Mouse (Mus musculus): ENCODE measurements around the gene Ppp1r14c. TPM values are rescaled to one million over a fixed set of nuclear protein-coding genes. Genes with fewer than 3 reads are reported as not detected.
"Not testable (repeated sequence)": the region's sequence is repeated elsewhere in the genome, so short reads cannot be mapped to it uniquely, and the experiment has no call there.

Ppp1r14c gene
- polyA plus RNA-seq, 1 experiment from 2014 or later, result 77.3 TPM

- H3K36me3 ChIP-seq, result no peaks in the 10 kb centered on the region
- H3K9ac ChIP-seq, result no peak overlapping the region
- H3K27ac ChIP-seq (replicated peaks), result no peak overlapping the region
- peak; percentile 61; the same call in 1 of the 2 replicates for ATAC-seq (ENCODE audit: low FRiP score, low read depth)
- 64% methylated on average over 2 of the region's 2 CpGs for WGBS
- no peak overlapping the region for H3K4me3 ChIP-seq
- no peaks in the 10 kb centered on the region for H3K27me3 ChIP-seq
- H3K4me2 ChIP-seq, result no peak overlapping the region
- H3K9me3 ChIP-seq, result no peaks in the 10 kb centered on the region
- peaks cover 3% of the 10 kb centered on the region; the same call in 1 of the 2 replicates for H3K4me1 ChIP-seq (replicated peaks)
These were observed 130.9 kb downstream of the Ppp1r14c start for GRCm38 (mm10) chr10:3496791-3497190.

GRCm38 (mm10) chr10:3500846-3501245, 135.0 kb downstream of the Ppp1r14c start:
- H3K4me1 ChIP-seq (replicated peaks); H3K36me3 ChIP-seq; H3K9me3 ChIP-seq; H3K4me3 ChIP-seq; H3K4me2 ChIP-seq; H3K9ac ChIP-seq; H3K27me3 ChIP-seq; H3K27ac ChIP-seq (replicated peaks); ATAC-seq (ENCODE audit: low FRiP score, low read depth): not testable (repeated sequence)
- whole genome bisulfite sequencing, result 96% methylated on average over 6 of the region's 6 CpGs

DNA sequence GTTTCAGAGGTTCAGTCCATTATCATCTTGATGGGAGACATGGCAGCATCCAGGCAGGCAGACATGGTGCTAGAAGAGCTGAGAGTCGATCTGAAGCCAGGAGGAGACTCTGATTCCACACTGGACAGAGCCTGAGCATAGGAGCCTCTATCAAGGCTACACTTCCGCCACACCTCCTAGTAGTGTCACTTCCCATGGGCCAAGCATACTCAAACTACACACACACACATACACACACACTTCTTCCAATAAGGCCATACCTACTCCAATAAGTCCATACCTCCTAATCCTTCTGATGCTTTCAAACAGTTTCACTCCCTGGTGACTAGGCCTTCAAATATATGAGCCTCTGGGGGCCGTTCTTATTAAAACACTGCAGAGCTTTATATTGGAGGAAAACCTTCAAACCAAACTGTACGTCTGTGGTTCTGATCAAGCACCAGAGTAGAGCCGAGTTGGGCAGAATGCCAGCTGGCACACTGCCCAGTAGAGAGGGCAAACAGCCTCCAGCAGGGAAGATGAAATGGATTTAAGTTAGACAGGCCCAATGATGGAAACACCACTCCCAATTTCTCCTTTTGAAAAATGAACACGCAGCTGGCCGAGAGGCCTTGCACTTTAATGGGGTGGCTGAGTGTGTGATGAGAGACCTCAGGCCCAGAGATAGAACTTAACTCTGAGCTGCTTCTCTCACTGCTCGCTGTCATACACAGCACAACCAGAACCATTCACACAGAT, 141.8 kb downstream of the Ppp1r14c start:
- H3K27me3 ChIP-seq, result no peaks in the 10 kb centered on the region
- H3K4me3 ChIP-seq, result no peak overlapping the region
- no peak overlapping the region for H3K9ac ChIP-seq
- no peaks in the 10 kb centered on the region for H3K36me3 ChIP-seq
- peak overlapping the region; percentile 44 for H3K27ac ChIP-seq (replicated peaks)
- ATAC-seq (ENCODE audit: low FRiP score, low read depth), result peak; percentile 60
- no peak overlapping the region for H3K4me2 ChIP-seq
- H3K4me1 ChIP-seq (replicated peaks), result peaks cover 21% of the 10 kb centered on the region
- no peaks in the 10 kb centered on the region for H3K9me3 ChIP-seq
- WGBS, result 46% methylated on average over 8 of the region's 8 CpGs

- ATAC-seq (ENCODE audit: low FRiP score, low read depth), result no peak; the same call in 1 of the 2 replicates
- no peak overlapping the region for H3K4me3 ChIP-seq
- no peaks in the 10 kb centered on the region for H3K9me3 ChIP-seq
- H3K27ac ChIP-seq (replicated peaks), result peak overlapping the region; percentile 44
- H3K36me3 ChIP-seq, result no peaks in the 10 kb centered on the region
- 62% methylated on average over 2 of the region's 2 CpGs for WGBS
- H3K4me1 ChIP-seq (replicated peaks), result peaks cover 21% of the 10 kb centered on the region
- H3K27me3 ChIP-seq, result no peaks in the 10 kb centered on the region
- H3K9ac ChIP-seq, result no peak overlapping the region
- H3K4me2 ChIP-seq, result no peak overlapping the region
These were observed 142.3 kb downstream of the Ppp1r14c start for GRCm38 (mm10) chr10:3508222-3508588.

- no peak for ATAC-seq (ENCODE audit: low FRiP score, low read depth)
- 68% methylated on average over 2 of the region's 2 CpGs for WGBS
- H3K4me3 ChIP-seq, result no peak overlapping the region
- H3K27ac ChIP-seq (replicated peaks), result no peak overlapping the region
- H3K9me3 ChIP-seq, result no peaks in the 10 kb centered on the region
- H3K9ac ChIP-seq, result no peak overlapping the region
- no peaks in the 10 kb centered on the region for H3K36me3 ChIP-seq
- H3K27me3 ChIP-seq, result no peaks in the 10 kb centered on the region
- H3K4me2 ChIP-seq, result no peak overlapping the region
- peaks cover 21% of the 10 kb centered on the region for H3K4me1 ChIP-seq (replicated peaks)
These were observed 142.9 kb downstream of the Ppp1r14c start for GRCm38 (mm10) chr10:3508746-3509145.

GRCm38 (mm10) chr10:3509663-3510277, 143.9 kb downstream of the Ppp1r14c start:
- no peaks in the 10 kb centered on the region for H3K9me3 ChIP-seq
- no peaks in the 10 kb centered on the region for H3K27me3 ChIP-seq
- H3K36me3 ChIP-seq, result no peaks in the 10 kb centered on the region
- H3K4me1 ChIP-seq (replicated peaks), result peaks cover 21% of the 10 kb centered on the region
- 0 out of 2 replicates have a peak overlapping the region, but pooled peaks have one; percentile 10 for H3K27ac ChIP-seq (replicated peaks)
- ATAC-seq (ENCODE audit: low FRiP score, low read depth), result peak; percentile 44
- no peak overlapping the region for H3K9ac ChIP-seq
- H3K4me2 ChIP-seq, result no peak overlapping the region
- no peak overlapping the region for H3K4me3 ChIP-seq
- 44% methylated on average over 7 of the region's 7 CpGs for WGBS

- WGBS, result 70% methylated on average over 3 of the region's 3 CpGs
- Histone ChIP-seq H3K4me3 (no peak overlapping the region), H3K4me1 (replicated peaks) (peaks cover 21% of the 10 kb centered on the region), H3K27me3 (no peaks in the 10 kb centered on the region), H3K9me3 (no peaks in the 10 kb centered on the region), H3K4me2 (no peak overlapping the region), H3K36me3 (no peaks in the 10 kb centered on the region), H3K9ac (no peak overlapping the region), H3K27ac (replicated peaks) (no peak overlapping the region)
- ATAC-seq (ENCODE audit: low FRiP score, low read depth), result no peak
These were observed 144.6 kb downstream of the Ppp1r14c start for GRCm38 (mm10) chr10:3510486-3510885.

GRCm38 (mm10) chr10:3511401-3511800, 145.5 kb downstream of the Ppp1r14c start:
- Histone ChIP-seq H3K9me3 (no peaks in the 10 kb centered on the region), H3K4me1 (replicated peaks) (peaks cover 21% of the 10 kb centered on the region), H3K4me3 (no peak overlapping the region), H3K36me3 (no peaks in the 10 kb centered on the region), H3K9ac (no peak overlapping the region), H3K27ac (replicated peaks) (no peak overlapping the region), H3K4me2 (no peak overlapping the region), H3K27me3 (no peaks in the 10 kb centered on the region)
- ATAC-seq (ENCODE audit: low FRiP score, low read depth), result no peak
- WGBS, result 66% methylated on average over 3 of the region's 3 CpGs

DNA sequence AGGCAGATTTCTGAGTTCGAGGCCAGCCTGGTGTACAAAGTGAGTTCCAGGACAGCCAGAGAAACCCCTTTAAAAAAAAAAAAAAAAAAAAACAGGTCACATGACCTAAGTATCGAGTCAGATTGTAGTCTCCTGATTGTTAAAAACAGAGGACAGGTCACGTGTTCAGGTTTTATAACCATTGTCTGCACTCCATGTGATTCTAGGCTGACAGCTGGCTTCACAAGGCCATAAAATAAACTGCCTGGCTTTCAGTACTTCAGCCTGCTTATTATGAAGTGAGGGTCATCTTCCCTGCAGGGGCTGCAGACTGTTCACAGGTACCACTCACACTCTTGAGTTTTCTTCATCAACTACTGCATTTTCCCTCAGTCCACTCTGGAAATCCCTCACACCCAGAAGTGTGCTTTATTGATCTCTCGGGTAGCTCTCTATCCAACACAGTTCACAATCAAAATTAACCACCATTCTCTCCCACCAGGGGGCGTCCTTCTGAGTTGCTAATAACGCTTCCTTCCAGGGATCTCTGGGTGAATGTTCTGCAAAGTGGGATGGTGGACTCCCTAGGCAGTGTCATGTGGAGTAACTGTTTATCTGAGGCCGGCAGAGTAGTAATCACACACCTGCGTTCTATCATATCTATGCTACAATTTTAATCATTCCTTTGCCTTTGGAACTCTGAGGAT, 146.9 kb downstream of the Ppp1r14c start:
- 74% methylated on average over 8 of the region's 8 CpGs for WGBS
- ATAC-seq (ENCODE audit: low FRiP score, low read depth), result no peak
- no peaks in the 10 kb centered on the region for H3K27me3 ChIP-seq

DNA sequence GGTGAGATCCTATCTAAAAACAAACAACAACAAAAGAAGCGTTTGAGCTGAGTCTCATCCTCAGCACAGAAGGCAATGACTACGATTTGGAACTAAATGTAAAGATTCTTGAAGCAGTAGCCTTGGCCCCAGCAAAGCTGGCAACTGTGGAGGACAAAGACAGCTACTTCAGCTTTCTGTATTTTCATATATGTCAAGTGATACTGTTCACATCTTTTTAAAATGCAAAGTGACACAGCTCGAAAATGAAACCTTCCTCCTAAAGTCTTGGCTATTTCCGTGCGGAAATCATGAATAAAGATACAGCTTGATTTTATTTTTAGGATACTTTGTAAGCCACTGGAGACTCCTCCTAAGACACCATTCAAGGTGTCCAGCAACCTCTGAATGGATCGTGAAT, 148.1 kb downstream of the Ppp1r14c start:
- no peak overlapping the region for H3K9ac ChIP-seq
- H3K4me3 ChIP-seq, result no peak overlapping the region
- H3K4me2 ChIP-seq, result no peak overlapping the region
- no peaks in the 10 kb centered on the region for H3K9me3 ChIP-seq
- no peak overlapping the region for H3K27ac ChIP-seq (replicated peaks)
- H3K4me1 ChIP-seq (replicated peaks), result peaks cover 11% of the 10 kb centered on the region
- ATAC-seq (ENCODE audit: low FRiP score, low read depth), result no peak
- WGBS, result 76% methylated on average over 6 of the region's 6 CpGs
- no peaks in the 10 kb centered on the region for H3K27me3 ChIP-seq
- H3K36me3 ChIP-seq, result no peaks in the 10 kb centered on the region

More for the DNA sequence above, 146.9 kb downstream of the Ppp1r14c start:
- no peak overlapping the region for H3K4me2 ChIP-seq
- no peaks in the 10 kb centered on the region for H3K9me3 ChIP-seq
- no peaks in the 10 kb centered on the region for H3K36me3 ChIP-seq
- no peak overlapping the region for H3K27ac ChIP-seq (replicated peaks)
- H3K9ac ChIP-seq, result no peak overlapping the region
- peaks cover 18% of the 10 kb centered on the region for H3K4me1 ChIP-seq (replicated peaks)
- no peak overlapping the region for H3K4me3 ChIP-seq
